Mouse (Mus musculus) neural tube, embryonic 11.5 days (tissue): ENCODE measurements at regions not wholly inside any gene's neighbourhood (a gene's known extent, or its start where the extent isn't known, plus 50 kb on each side); places are given as distances from the start of the nearest gene placed in this dataset.

ENCODE experiments used
- ATAC-seq: fragments of 200-750 bp; cut with Nextera tagmentation; 2 replicates; pipeline ENCODE4 v1.8.0; 2017; ENCODE audit warnings: moderate number of reproducible peaks, mild to moderate bottlenecking, moderate TSS enrichment, moderate library complexity; ENCODE audit not compliant: insufficient read depth, low FRiP score, low TSS enrichment
- DNase-seq: peaks from one replicate; pipeline ENCODE4 v3.0.0-alpha.2; 2015; ENCODE audit warnings: low spot score
- H3K27ac ChIP-seq: fragments of 300-500 bp; sonication (generic); 2 replicates; pipeline ENCODE4 v1.5.1; 2014; ENCODE audit warnings: low read depth, mild to moderate bottlenecking, low read length
- H3K27me3 ChIP-seq: fragments of 300-500 bp; sonication (generic); 2 replicates; pipeline ENCODE4 v1.6.1; 2014; ENCODE audit warnings: mild to moderate bottlenecking, low read length, mixed read lengths; ENCODE audit not compliant: control insufficient read depth, insufficient read depth
- H3K36me3 ChIP-seq: fragments of 300-500 bp; sonication (generic); 2 replicates; pipeline ENCODE4 v1.6.1; 2014; ENCODE audit warnings: mild to moderate bottlenecking, low read length, moderate library complexity, mixed read lengths; ENCODE audit not compliant: control insufficient read depth, insufficient read depth
- H3K4me1 ChIP-seq: fragments of 300-500 bp; sonication (generic); 2 replicates; pipeline ENCODE4 v1.6.1; 2014; ENCODE audit warnings: low read length, mixed read lengths; ENCODE audit not compliant: control insufficient read depth, insufficient read depth
- H3K4me2 ChIP-seq: fragments of 300-500 bp; sonication (generic); 2 replicates; pipeline ENCODE4 v1.6.1; 2014; ENCODE audit warnings: low read depth, mild to moderate bottlenecking, moderate library complexity
- H3K4me3 ChIP-seq: fragments of 300-500 bp; sonication (generic); 2 replicates; pipeline ENCODE4 v1.5.1; 2014; ENCODE audit warnings: low read depth, low read length
- H3K9ac ChIP-seq: fragments of 300-500 bp; sonication (generic); 2 replicates; pipeline ENCODE4 v1.6.1; 2014; ENCODE audit warnings: mild to moderate bottlenecking, low read length
- H3K9me3 ChIP-seq: fragments of 300-500 bp; sonication (generic); 2 replicates; pipeline ENCODE4 v1.6.1; 2016; ENCODE audit warnings: low read length; ENCODE audit not compliant: control insufficient read depth
- WGBS: fragments of 180-500 bp; shearing (Covaris S2); extraction: QIAGEN DNeasy Blood & Tissue Kit; methylation state at CpG from one replicate; pipeline ENCODE4 v1.1.7; 2014; 5-methylcytosine and 5-hydroxymethylcytosine counted together

DNA sequence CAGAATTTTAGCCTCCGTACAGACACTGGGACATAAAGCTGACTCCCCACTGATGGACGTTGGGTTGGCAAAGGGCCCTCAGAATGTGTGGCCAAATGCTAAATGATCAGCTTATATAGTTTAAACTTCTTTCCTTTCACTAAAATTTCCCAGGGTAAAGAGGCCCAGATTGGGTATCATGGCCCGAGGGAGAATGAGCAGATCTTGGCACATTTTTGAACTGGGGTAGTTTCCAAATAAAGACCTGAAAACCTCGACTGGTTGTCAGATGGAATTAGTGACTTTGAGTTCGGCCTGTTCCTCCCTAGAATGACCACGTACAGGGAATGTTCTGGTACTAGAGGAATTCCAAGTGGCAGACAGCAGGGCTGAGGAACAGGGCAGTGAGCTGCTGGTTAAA lies 127.9 kb upstream of the Adra1d start:
- Histone ChIP-seq H3K9me3 (no peaks in the 10 kb centered on the region; the same call in 1 of the 2 replicates), H3K4me1 (no peaks in the 10 kb centered on the region), H3K4me3 (no peak overlapping the region), H3K27ac (no peak overlapping the region), H3K9ac (no peak overlapping the region), H3K36me3 (no peaks in the 10 kb centered on the region), H3K4me2 (no peak overlapping the region), H3K27me3 (no peaks in the 10 kb centered on the region)
- no peak for ATAC-seq
- WGBS, result 87% methylated on average over 6 of the region's 6 CpGs
- no peak for DNase-seq

DNA sequence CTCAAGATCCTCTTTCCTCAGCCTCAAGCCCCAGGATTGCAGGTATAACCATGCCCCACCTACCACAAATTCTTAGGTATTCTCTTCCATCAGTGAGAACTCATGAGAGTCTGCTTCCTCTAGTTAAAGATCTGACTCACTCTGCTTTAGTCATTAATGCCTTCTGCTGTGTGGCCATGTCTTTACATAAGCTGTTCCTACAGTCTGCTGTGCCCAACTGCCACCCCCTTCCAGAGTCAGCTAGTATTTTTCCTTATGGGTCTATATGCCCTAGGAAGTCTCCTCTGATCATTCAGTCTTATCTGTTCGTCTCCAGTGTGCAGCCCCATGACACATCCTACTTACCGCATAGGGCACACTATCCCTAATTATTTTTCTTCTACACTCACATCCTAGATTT lies 126.2 kb upstream of the Adra1d start:
- Histone ChIP-seq H3K4me3 (no peak overlapping the region), H3K4me2 (no peak overlapping the region), H3K27me3 (no peaks in the 10 kb centered on the region), H3K9ac (no peak overlapping the region), H3K4me1 (no peaks in the 10 kb centered on the region), H3K27ac (no peak overlapping the region), H3K9me3 (no peaks in the 10 kb centered on the region; the same call in 1 of the 2 replicates), H3K36me3 (no peaks in the 10 kb centered on the region)
- WGBS, result 90% methylated on average over 2 of the region's 2 CpGs
- DNase-seq, result no peak
- ATAC-seq, result no peak

DNA sequence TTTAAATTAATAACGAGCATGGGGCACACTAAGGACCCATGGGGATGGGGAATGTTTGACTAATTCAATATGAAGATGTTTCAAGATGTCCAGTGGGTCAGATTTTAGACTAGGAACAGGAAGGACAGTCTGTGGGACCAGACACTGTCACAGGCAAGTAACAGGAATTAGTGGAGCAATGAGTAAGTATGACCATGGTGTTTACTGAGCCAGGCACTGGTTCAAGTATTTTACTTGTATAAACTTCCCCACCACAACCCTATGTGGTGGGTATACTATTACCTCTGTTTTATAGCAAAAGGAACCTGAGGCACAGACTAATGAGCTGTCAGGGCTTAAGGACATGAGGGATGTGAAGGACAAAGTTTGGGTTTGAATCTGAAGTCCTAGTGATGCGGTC lies 125.4 kb upstream of the Adra1d start:
- Histone ChIP-seq H3K36me3 (no peaks in the 10 kb centered on the region), H3K4me3 (no peak overlapping the region), H3K9ac (no peak overlapping the region), H3K4me1 (no peaks in the 10 kb centered on the region), H3K27me3 (no peaks in the 10 kb centered on the region), H3K9me3 (no peaks in the 10 kb centered on the region; the same call in 1 of the 2 replicates), H3K4me2 (no peak overlapping the region), H3K27ac (no peak overlapping the region)
- no peak for ATAC-seq
- WGBS, result 90% methylated on average over 2 of the region's 2 CpGs
- no peak for DNase-seq

DNA sequence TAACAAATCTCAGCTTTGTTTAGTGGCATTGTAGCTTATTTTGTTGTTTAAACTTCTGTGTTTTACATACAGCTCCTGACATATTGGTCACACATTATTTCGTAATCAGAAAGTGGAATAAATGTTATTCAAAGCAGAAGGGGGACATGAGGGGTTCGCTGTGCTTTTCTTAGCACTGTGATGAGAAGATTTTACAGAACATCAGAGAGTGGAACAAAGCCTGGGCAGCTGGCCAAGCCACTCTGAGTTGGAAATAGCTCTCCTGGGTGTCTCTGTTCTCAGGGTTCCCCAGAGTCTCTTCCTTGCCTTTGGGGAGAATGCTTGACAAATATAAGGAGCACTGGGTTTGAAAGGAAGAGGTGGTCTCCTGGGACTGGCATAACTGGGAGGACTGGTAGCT lies 124.7 kb upstream of the Adra1d start:
- WGBS, result 78% methylated on average over 2 of the region's 2 CpGs
- H3K9me3 ChIP-seq, result no peaks in the 10 kb centered on the region
- no peak overlapping the region for H3K27ac ChIP-seq
- ATAC-seq, result no peak
- no peak overlapping the region for H3K4me3 ChIP-seq
- H3K36me3 ChIP-seq, result no peaks in the 10 kb centered on the region
- H3K4me1 ChIP-seq, result no peaks in the 10 kb centered on the region
- no peak for DNase-seq
- H3K9ac ChIP-seq, result no peak overlapping the region
- H3K4me2 ChIP-seq, result no peak overlapping the region
- H3K27me3 ChIP-seq, result no peaks in the 10 kb centered on the region

DNA sequence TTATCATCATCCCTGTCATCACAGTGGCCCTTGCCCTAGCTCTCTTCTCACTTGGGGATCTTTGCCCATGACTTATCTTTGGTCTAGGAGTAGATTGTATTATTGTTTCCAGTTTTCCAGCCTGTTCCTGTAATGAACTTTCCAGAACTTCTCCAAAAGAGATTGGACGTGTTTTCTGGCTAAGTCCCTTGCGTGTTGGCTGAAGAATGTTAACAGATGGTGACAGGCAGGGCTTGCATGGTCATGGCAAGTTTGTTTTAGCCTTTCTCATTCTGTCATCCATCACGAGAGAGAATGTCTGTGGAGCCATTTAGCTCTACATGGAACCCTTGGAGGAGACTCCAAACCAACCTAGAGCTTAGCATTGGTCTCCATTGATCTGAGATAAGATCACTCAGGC lies 123.2 kb upstream of the Adra1d start:
- Histone ChIP-seq H3K27me3 (no peaks in the 10 kb centered on the region), H3K36me3 (no peaks in the 10 kb centered on the region), H3K4me3 (no peak overlapping the region), H3K4me1 (no peaks in the 10 kb centered on the region), H3K9ac (no peak overlapping the region), H3K4me2 (no peak overlapping the region), H3K9me3 (no peaks in the 10 kb centered on the region), H3K27ac (no peak overlapping the region)
- ATAC-seq (no peak), DNase-seq (no peak)
- 79% methylated on average over 3 of the region's 3 CpGs for WGBS

DNA sequence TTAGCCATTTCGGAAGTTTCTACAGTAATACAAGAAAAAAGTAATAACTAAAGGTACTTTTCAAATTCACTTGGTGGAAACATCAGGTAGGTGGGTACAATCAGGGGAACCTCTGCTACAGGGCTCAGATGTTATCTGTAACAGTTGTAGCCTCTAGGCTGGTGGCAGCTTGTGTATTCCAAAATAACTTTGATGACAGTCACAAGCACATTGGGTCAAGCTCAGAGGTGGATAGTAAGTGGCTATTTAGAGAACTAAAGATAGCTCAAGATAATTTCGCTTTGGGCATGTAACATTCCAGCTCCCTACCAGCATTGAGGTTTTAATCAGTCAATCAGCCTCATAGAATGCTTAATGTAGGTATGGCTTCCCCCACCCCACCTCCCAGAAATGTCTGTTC lies 121.7 kb upstream of the Adra1d start:
- no peak overlapping the region for H3K4me3 ChIP-seq
- H3K27me3 ChIP-seq, result no peaks in the 10 kb centered on the region
- H3K27ac ChIP-seq, result no peak overlapping the region
- no peak for DNase-seq
- 83% methylated on average over 2 of the region's 2 CpGs for WGBS
- H3K4me2 ChIP-seq, result no peak overlapping the region
- ATAC-seq, result no peak
- H3K9ac ChIP-seq, result no peak overlapping the region
- H3K9me3 ChIP-seq, result no peaks in the 10 kb centered on the region
- no peaks in the 10 kb centered on the region for H3K36me3 ChIP-seq
- H3K4me1 ChIP-seq, result no peaks in the 10 kb centered on the region

DNA sequence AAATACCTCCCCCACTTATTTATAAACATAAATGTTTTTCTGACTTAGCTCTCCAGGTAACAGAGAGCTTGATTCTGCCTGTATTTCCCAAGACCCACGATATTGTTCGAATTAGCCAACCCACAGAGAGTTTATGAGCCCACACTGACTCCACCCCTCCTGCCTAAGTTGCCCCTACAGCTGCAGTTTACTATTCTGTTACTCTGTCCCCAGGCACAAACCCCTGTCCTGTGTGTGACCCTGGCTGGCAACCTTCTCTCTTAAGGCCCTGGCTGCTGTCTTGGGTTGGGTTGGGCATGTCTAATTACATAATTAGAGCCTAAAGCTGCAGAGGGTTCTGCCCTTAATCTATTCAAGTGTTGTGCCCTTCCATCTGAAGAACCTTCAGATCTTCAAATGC lies 116.4 kb upstream of the Adra1d start:
- no peak overlapping the region for H3K27ac ChIP-seq
- no peaks in the 10 kb centered on the region for H3K9me3 ChIP-seq
- DNase-seq (no peak), ATAC-seq (no peak)
- no peak overlapping the region for H3K9ac ChIP-seq
- no peaks in the 10 kb centered on the region for H3K27me3 ChIP-seq
- no peak overlapping the region for H3K4me2 ChIP-seq
- H3K4me1 ChIP-seq, result no peaks in the 10 kb centered on the region
- no peaks in the 10 kb centered on the region for H3K36me3 ChIP-seq
- 73% methylated on average over 2 of the region's 2 CpGs for WGBS
- no peak overlapping the region for H3K4me3 ChIP-seq

DNA sequence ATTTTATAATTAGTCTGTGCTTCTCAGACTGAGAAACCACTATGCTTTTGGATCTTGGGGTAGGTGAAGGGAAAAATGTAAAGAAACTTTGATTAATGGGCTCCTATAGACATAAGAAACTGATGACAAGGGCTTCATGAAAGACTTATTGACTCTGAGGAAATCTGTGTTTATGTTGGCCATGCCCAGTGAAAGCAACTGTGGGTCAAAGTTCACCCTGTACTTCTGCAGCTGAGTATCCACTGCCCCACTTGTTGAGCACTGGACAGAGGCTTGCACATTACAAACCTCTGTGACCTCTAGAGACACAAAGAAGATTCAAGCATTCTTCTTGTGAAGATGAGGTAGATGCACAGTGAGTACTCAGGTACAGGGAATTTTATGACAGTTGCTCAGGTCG lies 114.7 kb upstream of the Adra1d start:
- Histone ChIP-seq H3K27me3 (no peaks in the 10 kb centered on the region), H3K27ac (no peak overlapping the region), H3K4me3 (no peak overlapping the region), H3K4me2 (no peak overlapping the region), H3K9ac (no peak overlapping the region), H3K9me3 (no peaks in the 10 kb centered on the region), H3K4me1 (no peaks in the 10 kb centered on the region), H3K36me3 (no peaks in the 10 kb centered on the region)
- 87% methylated on average over 1 of the region's 1 CpGs for WGBS
- DNase-seq (no peak), ATAC-seq (no peak)

DNA sequence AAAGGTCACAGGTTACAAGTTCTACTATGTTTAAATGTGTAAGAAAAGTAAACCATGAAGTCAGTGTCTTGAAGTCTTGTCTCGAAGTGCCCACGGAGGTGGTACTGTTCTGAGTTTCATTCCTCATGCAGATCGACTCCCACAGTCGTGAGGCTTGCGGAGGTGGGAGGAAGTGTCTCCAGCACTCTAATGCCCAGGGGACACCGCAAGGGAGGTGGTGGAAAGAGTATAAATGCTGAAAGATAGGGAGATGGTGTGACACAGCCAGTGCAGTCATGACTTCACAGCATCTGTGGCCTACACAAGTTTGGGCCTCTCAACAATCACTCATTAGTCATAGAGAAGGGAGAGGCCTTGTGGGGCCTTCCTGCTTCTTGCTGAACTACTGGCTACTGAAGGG lies 112.8 kb upstream of the Adra1d start:
- no peaks in the 10 kb centered on the region for H3K4me1 ChIP-seq
- DNase-seq, result no peak
- ATAC-seq, result no peak
- H3K36me3 ChIP-seq, result no peaks in the 10 kb centered on the region
- H3K9ac ChIP-seq, result no peak overlapping the region
- no peaks in the 10 kb centered on the region for H3K27me3 ChIP-seq
- WGBS, result 94% methylated on average over 6 of the region's 6 CpGs
- no peak overlapping the region for H3K4me2 ChIP-seq
- H3K9me3 ChIP-seq, result no peaks in the 10 kb centered on the region
- H3K4me3 ChIP-seq, result no peak overlapping the region
- no peak overlapping the region for H3K27ac ChIP-seq
